In genomic region chr11:109476241-109476640, GRCm38 (mm10) we compare ENCODE assay signal across 12 mouse cellular contexts. TPM values are rescaled to one million over a fixed set of nuclear protein-coding genes. Genes with fewer than 3 reads are reported as not detected.
A peak's percentile ranks its signal among the peaks of the same experiment; 100 is the strongest.
DNase-seq lines count a peak whose midpoint lies in the region; ATAC-seq and TF ChIP-seq lines count a peak whose summit lies in the region.
"Had no signal": no experiment of that assay in that cellular context is flagged by ENCODE, and none has a peak within 500 bp of the region (broad histone marks: within the 10 kb centered on the region; RNA-seq: fewer than 3 reads in every experiment).

No protein-coding gene starts in this region.

- H3K4me1 ChIP-seq in liver, embryonic 12.5 days = peaks cover 75% of the 10 kb centered on the region
- peaks cover 18% of the 10 kb centered on the region for H3K4me1 ChIP-seq in forebrain, embryonic 14.5 days (ENCODE audit: control insufficient read depth, insufficient read depth, low read length)
- peaks cover 67% of the 10 kb centered on the region for H3K4me1 ChIP-seq in liver, embryonic 15.5 days (replicated peaks)
- peaks cover 7% of the 10 kb centered on the region; the same call in 1 of the 2 replicates for H3K4me1 ChIP-seq in kidney, adult 2 months (ENCODE audit: control insufficient read depth, insufficient read depth, low read length)

- no peak for TF ChIP-seq POLR2A in kidney, adult 2 months (IDR thresholded peaks at IDR 0.05; ENCODE audit: low read depth, low read length)

- ATAC-seq in liver, embryonic 12.5 days = no peak
- ATAC-seq in forebrain, embryonic 14.5 days = no peak
- no peak for ATAC-seq in liver, embryonic 15.5 days (ENCODE audit: insufficient read depth)
- no peak for ATAC-seq in CD4-positive, CD25-positive, alpha-beta regulatory T cell, adult 4 months

- H3K27ac ChIP-seq in liver, embryonic 12.5 days = peak overlapping the region; percentile 72
- H3K27ac ChIP-seq in forebrain, embryonic 14.5 days (ENCODE audit: low read depth, low read length) = peak overlapping the region; percentile 30; the same call in 1 of the 2 replicates
- H3K27ac ChIP-seq in liver, embryonic 15.5 days (replicated peaks) = peak overlapping the region; percentile 66; the same call in 1 of the 2 replicates
- no peak overlapping the region for H3K27ac ChIP-seq in kidney, adult 2 months (ENCODE audit: insufficient read depth, low read depth, low read length)
- H3K27ac ChIP-seq: embryonic facial prominence, embryonic 12.5 days had no signal

- TF ChIP-seq CTCF in kidney, adult 2 months (conservative IDR thresholded peaks at IDR 0.05; ENCODE audit: insufficient read depth, insufficient read length, low read depth, low read length) = no peak

- H3K4me2 ChIP-seq in liver, embryonic 12.5 days = 0 out of 2 replicates have a peak overlapping the region, but pooled peaks have one; percentile 17
- 0 out of 2 replicates have a peak overlapping the region, but pooled peaks have one; percentile 8 for H3K4me2 ChIP-seq in forebrain, embryonic 14.5 days (ENCODE audit: low read length)
- H3K4me2 ChIP-seq in liver, embryonic 15.5 days = no peak overlapping the region
- H3K4me2 ChIP-seq: embryonic facial prominence, embryonic 12.5 days; heart, embryonic 12.5 days had no signal

- WGBS in liver, embryonic 12.5 days (ENCODE audit: insufficient replicate concordance) = 52% methylated on average over 2 of the region's 2 CpGs
- WGBS in forebrain, embryonic 14.5 days = 3% methylated on average over 2 of the region's 2 CpGs
- WGBS in liver, embryonic 15.5 days (ENCODE audit: insufficient replicate concordance) = 54% methylated on average over 2 of the region's 2 CpGs
- 86% methylated on average over 2 of the region's 2 CpGs for WGBS in kidney, adult 2 months

- no peak overlapping the region for H3K4me3 ChIP-seq in liver, embryonic 12.5 days
- no peak overlapping the region for H3K4me3 ChIP-seq in forebrain, embryonic 14.5 days (ENCODE audit: low read depth, low read length)
- H3K4me3 ChIP-seq in liver, embryonic 15.5 days (replicated peaks) = no peak overlapping the region
- no peak overlapping the region for H3K4me3 ChIP-seq in kidney, adult 2 months (ENCODE audit: insufficient read depth, low read depth, low read length)
- H3K4me3 ChIP-seq: embryonic facial prominence, embryonic 12.5 days; heart, embryonic 12.5 days had no signal

- intact Hi-C loops in left cerebral cortex, postnatal 4 days (cut with DNase I) = no loop called here

- no peaks in the 10 kb centered on the region for H3K36me3 ChIP-seq in liver, embryonic 12.5 days
- H3K36me3 ChIP-seq in forebrain, embryonic 14.5 days (ENCODE audit: control insufficient read depth, insufficient read depth, low read length) = no peaks in the 10 kb centered on the region
- no peaks in the 10 kb centered on the region for H3K36me3 ChIP-seq in liver, embryonic 15.5 days (replicated peaks)
- no peaks in the 10 kb centered on the region for H3K36me3 ChIP-seq in kidney, adult 2 months (ENCODE audit: control insufficient read depth, insufficient read depth, low read length)
- H3K36me3 ChIP-seq: embryonic facial prominence, embryonic 12.5 days; heart, embryonic 12.5 days had no signal

- no peaks in the 10 kb centered on the region for H3K27me3 ChIP-seq in liver, embryonic 12.5 days (replicated peaks)
- H3K27me3 ChIP-seq in forebrain, embryonic 14.5 days (replicated peaks; ENCODE audit: control insufficient read depth, insufficient read depth, low read length) = no peaks in the 10 kb centered on the region
- no peaks in the 10 kb centered on the region for H3K27me3 ChIP-seq in liver, embryonic 15.5 days
- no peaks in the 10 kb centered on the region for H3K27me3 ChIP-seq in kidney, adult 2 months (replicated peaks; ENCODE audit: control insufficient read depth, insufficient read depth, low read length)
- H3K27me3 ChIP-seq: heart, embryonic 12.5 days had no signal

- H3K9ac ChIP-seq in liver, embryonic 12.5 days = peak overlapping the region; percentile 49
- H3K9ac ChIP-seq in forebrain, embryonic 14.5 days (ENCODE audit: low read length) = no peak overlapping the region
- no peak overlapping the region for H3K9ac ChIP-seq in liver, embryonic 15.5 days
- H3K9ac ChIP-seq: embryonic facial prominence, embryonic 12.5 days; heart, embryonic 12.5 days had no signal

- H3K9me3 ChIP-seq in liver, embryonic 12.5 days (replicated peaks) = no peaks in the 10 kb centered on the region
- H3K9me3 ChIP-seq in forebrain, embryonic 14.5 days (replicated peaks; ENCODE audit: control insufficient read depth, low read length) = no peaks in the 10 kb centered on the region
- H3K9me3 ChIP-seq in liver, embryonic 15.5 days (replicated peaks) = no peaks in the 10 kb centered on the region
- H3K9me3 ChIP-seq: embryonic facial prominence, embryonic 12.5 days; heart, embryonic 12.5 days had no signal

- DNase-seq in liver = no peak
- DNase-seq in forebrain, embryonic 14.5 days (ENCODE audit: low spot score) = peak; percentile 67
- DNase-seq in left cerebral cortex, postnatal 4 days = no peak
- no peak for DNase-seq in kidney, adult 2 months
- DNase-seq in B cell, adult 2 months = no peak
- DNase-seq: kidney, adult 9 months; thymus, postnatal 36 days had no signal

RNA-seq across cellular contexts. Expression of gene Slc16a6, which starts 2.8 kb away (rescaled TPM):
- 51.5 and 53.7 TPM in 2 replicates for polyA plus RNA-seq in liver, embryonic 12.5 days (2016; fragmentation: Nextera tagmentation; extraction: Ambion mirVana)
- 2.8 and 4.4 TPM in 2 replicates for polyA plus RNA-seq in forebrain, embryonic 14.5 days (2014; fragmentation: Nextera tagmentation; extraction: Ambion mirVana)
- 38.9 and 39.1 TPM in 2 replicates for polyA plus RNA-seq in liver, embryonic 15.5 days (2015; fragmentation: Nextera tagmentation; extraction: Ambion mirVana)
- total RNA-seq in left cerebral cortex, postnatal 4 days (2021) = 10 to 100 TPM; 13.0 to 13.2 TPM
- polyA plus RNA-seq in kidney, adult 2 months (2012; rRNA removed) = 1.2 and 2.8 TPM in 2 replicates
- polyA plus RNA-seq in CD4-positive, CD25-positive, alpha-beta regulatory T cell, adult 4 months (2017; shearing (Covaris generic)) = 10 to 100 TPM; 16.7 to 21.0 TPM

RNA-seq across cellular contexts. Expression of gene Arsg, which starts 3.1 kb away (rescaled TPM):
- polyA plus RNA-seq in liver, embryonic 12.5 days (2016; fragmentation: Nextera tagmentation; extraction: Ambion mirVana) = 2.9 and 3.7 TPM in 2 replicates
- 5.1 and 6.2 TPM in 2 replicates for polyA plus RNA-seq in forebrain, embryonic 14.5 days (2014; fragmentation: Nextera tagmentation; extraction: Ambion mirVana)
- polyA plus RNA-seq in liver, embryonic 15.5 days (2015; fragmentation: Nextera tagmentation; extraction: Ambion mirVana) = 3.4 and 3.7 TPM in 2 replicates
- 1 to 10 TPM; 4.8 to 6.0 TPM for total RNA-seq in left cerebral cortex, postnatal 4 days (2021)
- polyA plus RNA-seq in kidney, adult 2 months (2012; rRNA removed) = 20.9 and 24.9 TPM in 2 replicates
- 1 to 10 TPM; 4.5 to 7.1 TPM for polyA plus RNA-seq in CD4-positive, CD25-positive, alpha-beta regulatory T cell, adult 4 months (2017; shearing (Covaris generic))

RNA-seq across cellular contexts. Expression of gene Amz2, which starts 50.5 kb away (rescaled TPM):
- 15.6 and 17.8 TPM in 2 replicates for polyA plus RNA-seq in liver, embryonic 12.5 days (2016; fragmentation: Nextera tagmentation; extraction: Ambion mirVana)
- polyA plus RNA-seq in forebrain, embryonic 14.5 days (2014; fragmentation: Nextera tagmentation; extraction: Ambion mirVana) = 78.0 and 79.6 TPM in 2 replicates
- 10.8 and 11.1 TPM in 2 replicates for polyA plus RNA-seq in liver, embryonic 15.5 days (2015; fragmentation: Nextera tagmentation; extraction: Ambion mirVana)
- total RNA-seq in left cerebral cortex, postnatal 4 days (2021) = 100 to 1,000 TPM; 179 to 181 TPM
- 42.5 and 47.2 TPM in 2 replicates for polyA plus RNA-seq in kidney, adult 2 months (2012; rRNA removed)
- polyA plus RNA-seq in CD4-positive, CD25-positive, alpha-beta regulatory T cell, adult 4 months (2017; shearing (Covaris generic)) = 10 to 100 TPM; 40.0 to 48.4 TPM
